Mouse (Mus musculus) neural tube, embryonic 11.5 days (tissue): ENCODE measurements around the gene Ms4a15. TPM values are rescaled to one million over a fixed set of nuclear protein-coding genes. Genes with fewer than 3 reads are reported as not detected.

Source experiments
- ATAC-seq: fragments of 200-750 bp; cut with Nextera tagmentation; 2 replicates; pipeline ENCODE4 v1.8.0; 2017; ENCODE audit warnings: moderate number of reproducible peaks, mild to moderate bottlenecking, moderate TSS enrichment, moderate library complexity; ENCODE audit not compliant: insufficient read depth, low FRiP score, low TSS enrichment
- DNase-seq: peaks from one replicate; pipeline ENCODE4 v3.0.0-alpha.2; 2015; ENCODE audit warnings: low spot score
- H3K27ac ChIP-seq: fragments of 300-500 bp; sonication (generic); 2 replicates; pipeline ENCODE4 v1.5.1; 2014; ENCODE audit warnings: low read depth, mild to moderate bottlenecking, low read length
- H3K27me3 ChIP-seq: fragments of 300-500 bp; sonication (generic); 2 replicates; pipeline ENCODE4 v1.6.1; 2014; ENCODE audit warnings: mild to moderate bottlenecking, low read length, mixed read lengths; ENCODE audit not compliant: control insufficient read depth, insufficient read depth
- H3K36me3 ChIP-seq: fragments of 300-500 bp; sonication (generic); 2 replicates; pipeline ENCODE4 v1.6.1; 2014; ENCODE audit warnings: mild to moderate bottlenecking, low read length, moderate library complexity, mixed read lengths; ENCODE audit not compliant: control insufficient read depth, insufficient read depth
- H3K4me1 ChIP-seq: fragments of 300-500 bp; sonication (generic); 2 replicates; pipeline ENCODE4 v1.6.1; 2014; ENCODE audit warnings: low read length, mixed read lengths; ENCODE audit not compliant: control insufficient read depth, insufficient read depth
- H3K4me2 ChIP-seq: fragments of 300-500 bp; sonication (generic); 2 replicates; pipeline ENCODE4 v1.6.1; 2014; ENCODE audit warnings: low read depth, mild to moderate bottlenecking, moderate library complexity
- H3K4me3 ChIP-seq: fragments of 300-500 bp; sonication (generic); 2 replicates; pipeline ENCODE4 v1.5.1; 2014; ENCODE audit warnings: low read depth, low read length
- H3K9ac ChIP-seq: fragments of 300-500 bp; sonication (generic); 2 replicates; pipeline ENCODE4 v1.6.1; 2014; ENCODE audit warnings: mild to moderate bottlenecking, low read length
- H3K9me3 ChIP-seq: fragments of 300-500 bp; sonication (generic); 2 replicates; pipeline ENCODE4 v1.6.1; 2016; ENCODE audit warnings: low read length; ENCODE audit not compliant: control insufficient read depth
- WGBS: fragments of 180-500 bp; shearing (Covaris S2); extraction: QIAGEN DNeasy Blood & Tissue Kit; methylation state at CpG from one replicate; pipeline ENCODE4 v1.1.7; 2014; 5-methylcytosine and 5-hydroxymethylcytosine counted together
- polyA plus RNA-seq: library from polyadenylated mRNA; unstranded; fragments of >200 nt; fragmentation: Nextera tagmentation; extraction: Ambion mirVana; gene quantifications from 2 replicates; pipeline ENCODE4 v1.2.1, GENCODE M21; 2014

Gene Ms4a15
- polyA plus RNA-seq, 1 experiment from 2014 or later = not detected

DNA sequence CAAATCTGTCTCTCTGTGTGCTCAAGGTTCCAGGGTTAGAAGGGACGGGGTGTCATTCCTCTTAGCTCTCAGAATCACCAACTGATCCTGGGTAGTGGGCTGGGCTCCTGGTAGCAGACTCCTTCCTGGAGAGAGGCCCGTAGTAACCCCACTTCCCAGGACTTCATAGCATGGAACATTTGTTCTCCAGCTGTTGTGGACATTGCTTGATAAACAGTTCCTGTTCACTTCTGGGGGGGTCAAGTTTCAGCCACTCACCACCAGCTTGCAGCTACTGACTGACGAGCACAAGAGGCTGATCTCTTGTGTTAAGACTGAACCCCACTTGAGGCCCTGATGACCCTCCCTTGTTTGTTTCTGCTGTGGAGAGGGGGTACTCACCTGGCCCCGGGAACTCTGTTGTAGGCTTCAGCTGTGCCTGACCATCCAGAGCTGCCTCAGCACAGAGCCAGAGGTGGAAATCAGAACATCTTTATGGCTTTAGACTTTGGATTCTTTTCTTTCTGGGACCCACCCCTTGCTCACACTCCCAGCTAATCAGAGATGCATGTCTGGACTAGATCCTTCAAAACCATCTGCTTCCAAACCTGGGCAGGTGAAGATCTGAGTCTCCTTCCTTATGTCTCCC, 18.7 kb downstream of the Ms4a15 start, which contains the start of gene Ms4a10:
TSS of gene Ms4a10 (minus strand) at position 433 of the 628 bp plus-strand sequence.
- Histone ChIP-seq H3K27ac (no peak within 1 kb of the TSS), H3K9ac (no peak within 1 kb of the TSS), H3K9me3 (no peaks in the 10 kb centered on the region), H3K4me2 (no peak within 1 kb of the TSS), H3K4me1 (no peaks in the 10 kb centered on the region), H3K27me3 (no peaks in the 10 kb centered on the region), H3K4me3 (no peak within 1 kb of the TSS), H3K36me3 (no peaks in the 10 kb centered on the region)
- DNase-seq = no peak
- no peak for ATAC-seq
- WGBS = 44% methylated on average over 4 of the region's 4 CpGs

DNA sequence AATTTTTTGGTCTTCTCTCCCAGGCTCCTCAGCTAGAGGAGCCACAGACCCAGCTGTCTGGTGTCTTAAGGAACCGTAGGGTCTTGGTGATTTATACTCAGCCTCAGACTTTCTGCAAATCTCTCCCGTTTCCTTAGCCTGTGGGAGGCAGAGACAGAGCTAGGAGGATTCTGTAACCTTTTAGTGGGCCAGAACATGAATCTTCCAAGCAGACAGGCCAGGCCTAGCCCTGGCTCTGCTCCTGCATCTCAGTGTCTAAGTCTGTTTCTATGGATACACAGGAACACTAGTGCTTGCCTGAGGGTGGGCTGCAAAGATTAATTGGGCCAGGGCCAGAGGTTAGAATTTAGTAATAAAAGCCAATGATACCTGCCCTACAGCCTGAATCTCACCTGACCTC, 19.9 kb downstream of the Ms4a15 start:
- Histone ChIP-seq H3K4me3 (no peak overlapping the region), H3K27ac (no peak overlapping the region), H3K9ac (no peak overlapping the region), H3K9me3 (no peaks in the 10 kb centered on the region), H3K36me3 (no peaks in the 10 kb centered on the region), H3K4me2 (no peak overlapping the region), H3K27me3 (no peaks in the 10 kb centered on the region), H3K4me1 (no peaks in the 10 kb centered on the region)
- ATAC-seq (no peak), DNase-seq (no peak)
- WGBS = 40% methylated on average over 2 of the region's 2 CpGs

DNA sequence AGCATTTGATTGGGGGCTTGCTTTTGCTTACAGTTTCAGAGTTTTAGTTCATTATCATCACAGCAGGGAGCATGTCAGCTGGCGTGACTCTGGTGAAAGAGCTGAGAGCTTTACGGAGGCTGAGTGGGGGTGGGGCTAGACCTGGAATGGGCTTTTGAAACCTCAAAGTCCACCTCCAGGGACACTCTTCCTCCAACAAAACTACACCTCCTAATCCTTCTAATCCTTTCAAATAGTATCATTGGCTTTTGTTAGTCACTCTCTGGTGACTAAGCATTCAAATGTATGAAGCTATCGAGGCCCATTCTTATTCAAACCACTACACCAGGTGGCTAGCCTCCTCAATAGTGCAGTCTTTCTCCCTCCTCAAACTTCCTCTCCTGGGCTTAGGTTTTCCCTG, 20.4 kb downstream of the Ms4a15 start:
- H3K9me3 ChIP-seq = no peaks in the 10 kb centered on the region
- H3K4me2 ChIP-seq = no peak overlapping the region
- H3K27ac ChIP-seq = no peak overlapping the region
- no peaks in the 10 kb centered on the region for H3K36me3 ChIP-seq
- H3K4me3 ChIP-seq = no peak overlapping the region
- WGBS = 61% methylated on average over 3 of the region's 3 CpGs
- H3K4me1 ChIP-seq = no peaks in the 10 kb centered on the region
- ATAC-seq (no peak), DNase-seq (no peak)
- no peak overlapping the region for H3K9ac ChIP-seq
- H3K27me3 ChIP-seq = no peaks in the 10 kb centered on the region

DNA sequence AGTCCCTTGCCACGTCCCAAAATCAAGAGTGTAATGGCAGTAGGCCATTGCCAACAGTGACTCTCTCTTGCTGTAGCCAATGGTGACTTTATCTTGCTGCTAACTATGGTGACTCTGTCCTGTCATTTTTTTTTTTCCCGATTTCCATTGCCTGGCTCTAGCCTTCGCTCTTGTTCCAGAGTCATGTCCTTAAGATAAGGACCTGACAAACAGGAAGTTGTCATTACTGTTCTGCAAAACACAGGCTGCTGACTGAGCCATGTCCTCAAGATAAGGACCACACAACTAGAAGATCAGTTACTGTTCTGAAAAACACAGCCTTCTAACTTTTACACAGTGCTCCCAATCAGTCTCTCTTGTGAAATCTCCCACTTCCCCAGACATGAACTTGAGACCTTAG, 22.6 kb downstream of the Ms4a15 start:
- Histone ChIP-seq H3K4me2 (no peak overlapping the region), H3K27ac (no peak overlapping the region), H3K4me3 (no peak overlapping the region), H3K9ac (no peak overlapping the region), H3K4me1 (no peaks in the 10 kb centered on the region), H3K36me3 (no peaks in the 10 kb centered on the region), H3K9me3 (no peaks in the 10 kb centered on the region), H3K27me3 (no peaks in the 10 kb centered on the region)
- ATAC-seq = no peak
- DNase-seq = no peak
- WGBS = 82% methylated on average over 3 of the region's 3 CpGs

DNA sequence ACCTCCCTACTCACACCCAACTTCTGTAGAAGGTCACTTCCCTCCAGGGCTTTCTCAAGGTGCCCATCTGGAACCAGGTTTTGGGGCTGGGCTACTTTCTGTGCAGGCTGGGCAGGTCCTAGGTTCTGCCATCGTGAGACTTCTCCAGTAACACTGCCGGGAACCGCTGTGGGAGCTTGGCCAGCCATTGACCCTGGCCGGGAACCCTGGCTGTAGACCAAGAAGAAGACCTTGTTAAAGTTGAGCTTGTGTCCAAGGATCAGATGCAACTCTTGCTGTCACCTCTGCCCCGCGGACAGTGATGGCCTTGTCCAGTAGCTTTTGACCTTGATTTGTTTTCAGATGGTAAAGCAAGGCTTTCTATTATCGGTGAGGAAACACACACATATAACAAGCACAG, 24.5 kb downstream of the Ms4a15 start:
- H3K4me3 ChIP-seq = no peak overlapping the region
- no peak overlapping the region for H3K9ac ChIP-seq
- H3K36me3 ChIP-seq = no peaks in the 10 kb centered on the region
- no peak overlapping the region for H3K4me2 ChIP-seq
- WGBS = 90% methylated on average over 7 of the region's 7 CpGs
- no peak for ATAC-seq
- no peaks in the 10 kb centered on the region for H3K9me3 ChIP-seq
- no peak for DNase-seq
- H3K27ac ChIP-seq = no peak overlapping the region
- no peaks in the 10 kb centered on the region for H3K27me3 ChIP-seq
- no peaks in the 10 kb centered on the region for H3K4me1 ChIP-seq

DNA sequence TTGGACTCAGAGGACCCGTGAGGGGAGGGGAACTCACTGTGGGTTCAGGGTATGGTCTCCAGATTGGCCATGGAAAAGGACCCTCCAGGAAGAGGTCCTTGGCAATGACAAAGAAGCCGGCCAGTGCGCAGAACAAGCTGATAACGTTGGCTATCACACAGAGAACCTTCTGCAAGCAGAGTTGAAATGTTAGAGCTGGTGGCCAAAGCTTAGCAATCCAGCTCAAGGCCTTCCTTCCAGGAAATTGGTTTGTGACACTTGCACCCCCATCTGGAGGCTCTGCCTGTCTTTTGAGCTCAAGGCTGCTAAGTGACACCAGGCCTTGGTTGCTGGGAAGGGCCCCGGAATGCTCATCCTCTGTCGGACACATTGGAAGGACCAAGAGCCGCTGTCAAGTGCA, 27.3 kb downstream of the Ms4a15 start:
- WGBS = 87% methylated on average over 7 of the region's 7 CpGs

DNA sequence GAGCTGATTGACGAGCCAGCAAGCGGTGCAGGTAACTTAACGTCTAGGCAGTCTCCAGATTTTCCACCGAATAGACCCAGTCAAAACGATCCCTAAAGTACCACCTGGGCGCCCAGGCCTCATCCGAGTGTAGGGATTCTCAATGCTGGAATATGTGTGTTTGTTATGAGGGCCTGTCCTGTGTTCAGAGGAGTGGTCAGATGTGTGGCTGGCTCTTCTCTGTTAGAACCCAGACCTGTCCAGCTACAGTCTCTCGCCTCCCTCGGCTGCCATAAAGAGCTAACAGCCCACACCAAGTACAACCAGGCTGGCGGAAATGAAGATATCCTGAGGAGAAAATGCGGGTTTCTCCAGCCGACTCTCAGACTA, 33.1 kb downstream of the Ms4a15 start:
- Histone ChIP-seq H3K4me2 (no peak overlapping the region), H3K4me1 (no peaks in the 10 kb centered on the region), H3K9ac (no peak overlapping the region), H3K9me3 (no peaks in the 10 kb centered on the region), H3K27me3 (no peaks in the 10 kb centered on the region), H3K4me3 (no peak overlapping the region), H3K27ac (no peak overlapping the region), H3K36me3 (no peaks in the 10 kb centered on the region)
- DNase-seq (no peak), ATAC-seq (0 out of 2 replicates have a peak, but pooled peaks have one; percentile 6)
- WGBS = 51% methylated on average over 12 of the region's 12 CpGs

More for the DNA sequence above, 27.3 kb downstream of the Ms4a15 start:
- Histone ChIP-seq H3K9ac (no peak overlapping the region), H3K4me3 (no peak overlapping the region), H3K27ac (no peak overlapping the region), H3K27me3 (no peaks in the 10 kb centered on the region), H3K4me2 (no peak overlapping the region), H3K9me3 (no peaks in the 10 kb centered on the region), H3K36me3 (no peaks in the 10 kb centered on the region), H3K4me1 (no peaks in the 10 kb centered on the region)
- DNase-seq = no peak
- ATAC-seq = no peak

DNA sequence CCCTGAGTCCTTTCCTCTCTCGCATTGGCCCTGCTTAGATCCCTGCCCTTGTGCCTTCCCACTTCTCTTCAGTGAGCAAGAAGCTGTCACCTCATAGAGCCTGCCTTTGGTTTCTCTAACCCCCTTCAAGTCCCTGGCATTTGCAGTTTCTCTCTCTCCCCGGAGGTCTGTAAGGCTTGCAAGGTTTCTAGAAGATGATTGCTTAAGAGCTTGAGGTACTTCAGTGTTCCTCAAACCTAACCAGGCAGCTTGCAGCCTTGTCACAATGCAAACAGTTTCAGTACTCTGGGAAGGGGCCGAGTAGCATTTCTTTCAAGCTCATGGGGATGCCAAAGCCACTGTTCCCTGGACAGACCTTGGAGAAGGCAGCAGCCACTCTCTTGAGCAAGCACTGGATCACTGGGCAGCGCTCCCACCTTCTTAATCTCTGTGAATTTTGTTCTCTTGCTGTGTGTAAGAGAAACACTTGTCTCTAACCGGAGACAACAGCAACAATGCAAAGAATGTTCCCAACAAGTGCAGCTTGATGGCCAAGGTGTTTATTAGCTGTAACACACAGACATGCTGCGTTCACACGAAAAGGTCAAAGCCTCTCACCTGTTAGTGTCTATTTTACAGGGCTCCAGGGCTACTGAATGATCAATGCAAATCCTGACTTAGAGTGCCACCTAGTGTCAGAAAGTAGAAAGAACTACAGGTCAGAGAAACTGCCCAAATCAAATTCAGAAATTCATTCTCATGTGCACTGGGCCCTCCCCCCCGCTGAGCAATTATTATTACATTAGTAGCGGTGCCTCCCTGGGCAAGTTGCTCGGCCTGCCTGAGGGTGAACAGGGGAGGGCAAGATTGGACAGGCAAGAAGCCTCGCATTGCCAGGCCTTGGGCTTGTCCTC, 33.7 kb downstream of the Ms4a15 start:
- 35% methylated on average over 11 of the region's 11 CpGs for WGBS
- no peak overlapping the region for H3K4me2 ChIP-seq
- ATAC-seq = peak; percentile 74
- no peaks in the 10 kb centered on the region for H3K36me3 ChIP-seq
- H3K27ac ChIP-seq = no peak overlapping the region
- no peaks in the 10 kb centered on the region for H3K4me1 ChIP-seq
- peak; percentile 43 for DNase-seq
- H3K9ac ChIP-seq = no peak overlapping the region
- no peaks in the 10 kb centered on the region for H3K27me3 ChIP-seq
- no peak overlapping the region for H3K4me3 ChIP-seq
- H3K9me3 ChIP-seq = no peaks in the 10 kb centered on the region
